Mouse (Mus musculus) brain, embryonic 14.5 days (tissue): ENCODE measurements around the gene Rbbp4.

Experiments
- CTCF ChIP-seq: fragments of 200-500 bp; IDR thresholded peaks from 2 replicates; pipeline ENCODE4 v1.5.1; 2012; ENCODE audit warnings: inconsistent platforms, mild to moderate bottlenecking, moderate library complexity, borderline replicate concordance; ENCODE audit not compliant: insufficient read depth, insufficient read length; ENCODE audit errors: extremely low read depth
- POLR2A ChIP-seq: fragments of 200-500 bp; IDR thresholded peaks from 2 replicates; pipeline ENCODE4 v1.6.1; 2012; ENCODE audit warnings: mild to moderate bottlenecking, inconsistent platforms, borderline replicate concordance; ENCODE audit not compliant: poor library complexity, insufficient read depth, insufficient read length, severe bottlenecking; ENCODE audit errors: extremely low read depth

GRCm38 (mm10) chr4:129326191-129326590 lies 9.0 kb downstream of the Rbbp4 start:
- no peak for TF ChIP-seq CTCF
- TF ChIP-seq POLR2A: no peak
